Mouse (Mus musculus) limb, embryonic 14.5 days (tissue): ENCODE results near the gene Nxn. TPM values are rescaled to one million over a fixed set of nuclear protein-coding genes. Genes with fewer than 3 reads are reported as not detected.

Source experiments
- ATAC-seq: fragments of 200-750 bp; cut with Nextera tagmentation; 2 replicates; pipeline ENCODE4 v1.8.0; 2017; ENCODE audit warnings: low read depth, moderate number of reproducible peaks, moderate TSS enrichment; ENCODE audit not compliant: low FRiP score
- DNase-seq: peaks from one replicate; pipeline ENCODE4 v3.0.0-alpha.2; 2015; ENCODE audit warnings: low spot score
- H3K27ac ChIP-seq: fragments of 300-500 bp; sonication (generic); replicated peaks from 2 replicates; pipeline ENCODE4 v1.5.1; 2014; ENCODE audit warnings: low read depth, mild to moderate bottlenecking, low read length, moderate library complexity, mixed read lengths
- H3K27me3 ChIP-seq: fragments of 300-500 bp; sonication (generic); 2 replicates; pipeline ENCODE4 v1.6.1; 2014; ENCODE audit warnings: low read length, mixed read lengths; ENCODE audit not compliant: control insufficient read depth, insufficient read depth
- H3K36me3 ChIP-seq: fragments of 300-500 bp; sonication (generic); 2 replicates; pipeline ENCODE4 v1.6.1; 2014; ENCODE audit warnings: mild to moderate bottlenecking, low read length, moderate library complexity, mixed read lengths; ENCODE audit not compliant: control insufficient read depth, insufficient read depth
- H3K4me1 ChIP-seq: fragments of 300-500 bp; sonication (generic); 2 replicates; pipeline ENCODE4 v1.6.1; 2014; ENCODE audit warnings: antibody characterized with exemption, low read length, mixed read lengths; ENCODE audit not compliant: control insufficient read depth, insufficient read depth
- H3K4me2 ChIP-seq: fragments of 300-500 bp; sonication (generic); replicated peaks from 2 replicates; pipeline ENCODE4 v1.6.1; 2014; ENCODE audit warnings: low read depth, mild to moderate bottlenecking, low read length, moderate library complexity; ENCODE audit not compliant: severe bottlenecking
- H3K4me3 ChIP-seq: fragments of 300-500 bp; sonication (generic); replicated peaks from 2 replicates; pipeline ENCODE4 v1.5.1; 2014; ENCODE audit warnings: low read length
- H3K9ac ChIP-seq: fragments of 300-500 bp; sonication (generic); 2 replicates; pipeline ENCODE4 v1.6.1; 2014; ENCODE audit warnings: mild to moderate bottlenecking, low read depth, low read length, moderate library complexity; ENCODE audit not compliant: severe bottlenecking
- H3K9me3 ChIP-seq: fragments of 300-500 bp; sonication (generic); 2 replicates; pipeline ENCODE4 v1.6.1; 2016; ENCODE audit warnings: low read length; ENCODE audit not compliant: control insufficient read depth
- POLR2A ChIP-seq: fragments of 200-500 bp; IDR thresholded peaks from 2 replicates; pipeline ENCODE4 v1.8.0; 2012; ENCODE audit warnings: inconsistent platforms, mild to moderate bottlenecking, moderate library complexity, borderline replicate concordance; ENCODE audit not compliant: insufficient read depth, insufficient read length; ENCODE audit errors: extremely low read depth
- WGBS: fragments of 180-500 bp; shearing (Covaris S2); extraction: QIAGEN DNeasy Blood & Tissue Kit; methylation state at CpG from one replicate; pipeline ENCODE4 v1.1.7; 2014; 5-methylcytosine and 5-hydroxymethylcytosine counted together
- polyA plus RNA-seq, 2 experiments: library from polyadenylated mRNA; depleted of rRNA in 1 of 2; stranded (reverse) in 1 of 2; unstranded in 1 of 2; fragments of >200 nt; fragmentation: Nextera tagmentation in 1 of 2; extraction: Ambion mirVana in 1 of 2; gene quantifications; 2 replicates each; pipeline versions ENCODE4 v1.2.1 to v1.2.3; 2012 to 2014

Gene Nxn
- polyA plus RNA-seq, 2 experiments, result 69.9 to 78.1 TPM

- peaks cover 72% of the 10 kb centered on the region for H3K4me1 ChIP-seq
- no peak for TF ChIP-seq POLR2A
- H3K9me3 ChIP-seq, result no peaks in the 10 kb centered on the region
Measured at GRCm38 (mm10) chr11:76356091-76356490, 42.8 kb downstream of the Nxn start.

GRCm38 (mm10) chr11:76355425-76355824 lies 43.5 kb downstream of the Nxn start:
- Histone ChIP-seq H3K27me3 (no peaks in the 10 kb centered on the region), H3K4me1 (peaks cover 75% of the 10 kb centered on the region)

More at GRCm38 (mm10) chr11:76356091-76356490, 42.8 kb downstream of the Nxn start:
- Histone ChIP-seq H3K27me3 (no peaks in the 10 kb centered on the region), H3K27ac (no peak overlapping the region), H3K9ac (no peak overlapping the region), H3K4me2 (no peak overlapping the region), H3K36me3 (no peaks in the 10 kb centered on the region), H3K4me3 (no peak overlapping the region)
- no peak for ATAC-seq
- 73% methylated on average over 11 of the region's 11 CpGs for WGBS
- no peak for DNase-seq

GRCm38 (mm10) chr11:76352861-76353558 lies 45.9 kb downstream of the Nxn start:
- no peaks in the 10 kb centered on the region for H3K36me3 ChIP-seq
- H3K4me1 ChIP-seq, result peaks cover 74% of the 10 kb centered on the region
- no peak overlapping the region for H3K4me3 ChIP-seq
- no peak overlapping the region for H3K4me2 ChIP-seq
- 37% methylated on average over 16 of the region's 16 CpGs for WGBS
- no peak overlapping the region for H3K9ac ChIP-seq
- H3K27ac ChIP-seq, result 0 out of 2 replicates have a peak overlapping the region, but pooled peaks have one; percentile 22
- ATAC-seq (peak; percentile 23; the same call in 1 of the 2 replicates), DNase-seq (peak; percentile 58)
- no peak for TF ChIP-seq POLR2A
- no peaks in the 10 kb centered on the region for H3K27me3 ChIP-seq
- H3K9me3 ChIP-seq, result no peaks in the 10 kb centered on the region

More at GRCm38 (mm10) chr11:76355425-76355824, 43.5 kb downstream of the Nxn start:
- no peak overlapping the region for H3K9ac ChIP-seq
- ATAC-seq (no peak), DNase-seq (no peak)
- H3K4me2 ChIP-seq, result no peak overlapping the region
- H3K9me3 ChIP-seq, result no peaks in the 10 kb centered on the region
- no peak overlapping the region for H3K27ac ChIP-seq
- WGBS, result 71% methylated on average over 6 of the region's 6 CpGs
- no peak overlapping the region for H3K4me3 ChIP-seq
- TF ChIP-seq POLR2A, result no peak
- H3K36me3 ChIP-seq, result no peaks in the 10 kb centered on the region

- DNase-seq, result no peak
- H3K36me3 ChIP-seq, result no peaks in the 10 kb centered on the region
- WGBS, result 15% methylated on average over 3 of the region's 3 CpGs
- ATAC-seq, result no peak
- peaks cover 65% of the 10 kb centered on the region for H3K4me1 ChIP-seq
- H3K4me3 ChIP-seq, result no peak overlapping the region
- H3K27ac ChIP-seq, result no peak overlapping the region
- no peak overlapping the region for H3K4me2 ChIP-seq
- no peaks in the 10 kb centered on the region for H3K9me3 ChIP-seq
- no peaks in the 10 kb centered on the region for H3K27me3 ChIP-seq
- no peak for TF ChIP-seq POLR2A
- H3K9ac ChIP-seq, result no peak overlapping the region
Measured at GRCm38 (mm10) chr11:76351624-76352011, 47.3 kb downstream of the Nxn start.

GRCm38 (mm10) chr11:76350931-76351623 lies 47.9 kb downstream of the Nxn start:
- ATAC-seq, result no peak
- TF ChIP-seq POLR2A, result no peak
- 16% methylated on average over 10 of the region's 10 CpGs for WGBS
- H3K9ac ChIP-seq, result no peak overlapping the region
- no peaks in the 10 kb centered on the region for H3K36me3 ChIP-seq
- H3K27me3 ChIP-seq, result no peaks in the 10 kb centered on the region
- no peaks in the 10 kb centered on the region for H3K9me3 ChIP-seq
- no peak for DNase-seq
- no peak overlapping the region for H3K4me3 ChIP-seq
- no peak overlapping the region for H3K4me2 ChIP-seq
- no peak overlapping the region for H3K27ac ChIP-seq
- H3K4me1 ChIP-seq, result peaks cover 64% of the 10 kb centered on the region
